Mouse (Mus musculus) cortical plate, adult 2 months (tissue): ENCODE data around the gene Gp1ba.

Experiments
- CTCF ChIP-seq: fragments of 200-500 bp; IDR thresholded peaks from 2 replicates; pipeline ENCODE4 v1.5.1; 2011; ENCODE audit warnings: mild to moderate bottlenecking, control low read depth, low read length; ENCODE audit not compliant: insufficient read depth; ENCODE audit errors: extremely low read depth
- POLR2A ChIP-seq: fragments of 200-500 bp; IDR thresholded peaks from 2 replicates; pipeline ENCODE4 v1.6.1; 2011; ENCODE audit warnings: mild to moderate bottlenecking, low read length, control low read depth; ENCODE audit not compliant: insufficient read depth; ENCODE audit errors: extremely low read depth

DNA sequence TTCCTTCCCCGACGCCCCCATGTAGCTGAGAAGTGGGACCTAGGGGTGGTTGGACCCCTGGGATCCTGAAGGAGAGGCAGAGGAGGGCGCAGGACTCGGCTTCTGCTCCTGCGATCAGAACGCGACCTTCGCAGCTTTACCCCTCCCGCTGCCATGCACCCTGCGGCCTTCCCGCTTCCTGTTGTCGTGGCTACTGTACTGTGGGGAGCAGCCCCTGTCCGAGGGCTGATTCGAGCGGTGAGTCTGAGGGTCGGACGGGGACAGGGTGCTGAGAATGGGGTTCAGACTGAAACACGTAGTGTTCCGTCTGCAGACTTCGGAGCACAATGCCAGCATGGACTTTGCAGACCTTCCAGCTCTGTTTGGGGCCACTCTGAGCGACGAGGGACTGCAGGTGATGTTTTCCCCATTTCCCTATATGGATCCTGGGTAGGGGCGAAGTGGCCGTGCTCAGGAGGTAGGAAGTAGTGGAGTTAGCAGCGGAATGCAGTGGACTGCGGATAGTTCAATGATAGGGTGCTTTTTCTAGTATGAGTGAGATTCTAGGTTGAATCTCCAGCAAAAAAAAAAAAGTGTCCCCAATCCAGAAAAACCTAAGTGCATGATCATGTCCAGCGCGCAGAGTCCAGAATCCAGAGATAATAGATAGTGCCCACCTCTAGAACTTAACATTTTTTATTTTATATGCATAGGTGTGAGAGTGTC, 8.9 kb downstream of the Gp1ba start:
- TF ChIP-seq CTCF (no peak), POLR2A (no peak)
